Mouse (Mus musculus) embryonic fibroblast, embryonic 13.5 days (primary cell): Measurements from ENCODE around the gene Zfr2. TPM values are rescaled to one million over a fixed set of nuclear protein-coding genes. Genes with fewer than 3 reads are reported as not detected.

Experiments used
- H3K27ac ChIP-seq: 2 replicates; pipeline ENCODE4 v1.5.1; 2012; ENCODE audit warnings: low read length, control low read depth, inconsistent platforms; ENCODE audit not compliant: insufficient read depth
- H3K4me1 ChIP-seq: 2 replicates; pipeline ENCODE4 v1.6.1; 2011; ENCODE audit warnings: low read length; ENCODE audit not compliant: control insufficient read depth, insufficient read depth
- H3K4me3 ChIP-seq: 2 replicates; pipeline ENCODE4 v1.5.1; 2011; ENCODE audit warnings: mild to moderate bottlenecking, control low read depth, low read length; ENCODE audit not compliant: insufficient read depth
- CTCF ChIP-seq: IDR thresholded peaks from 2 replicates; pipeline ENCODE4 v1.5.1; 2011; ENCODE audit warnings: mild to moderate bottlenecking, control low read depth, low read length, moderate library complexity, borderline replicate concordance; ENCODE audit not compliant: insufficient read depth
- POLR2A ChIP-seq: IDR thresholded peaks from 2 replicates; pipeline ENCODE4 v1.6.1; 2011; ENCODE audit warnings: low read depth, mild to moderate bottlenecking, control low read depth, low read length, moderate library complexity
- polyA plus RNA-seq: library from polyadenylated mRNA; stranded (reverse); fragments of >200 nt; gene quantifications from 2 replicates; pipeline ENCODE4 v1.2.4, GENCODE M21; 2011; ENCODE audit warnings: low read depth; ENCODE audit not compliant: missing spikeins, insufficient read length

Gene Zfr2
- polyA plus RNA-seq, 1 experiment = 4.1 TPM

- Histone ChIP-seq H3K4me3 (peak overlapping the region; percentile 63), H3K27ac (no peak overlapping the region), H3K4me1 (no peaks in the 10 kb centered on the region)
- TF ChIP-seq POLR2A = no peak
- TF ChIP-seq CTCF = no peak
Observed at GRCm38 (mm10) chr10:81265540-81265939, 32.6 kb downstream of the Zfr2 start.

GRCm38 (mm10) chr10:81266211-81267105, 33.5 kb downstream of the Zfr2 start, which contains the start of the genes Mrpl54 and Apba3:
TSS of gene Mrpl54 (minus strand) at chr10:81266934.
TSS of gene Apba3 (plus strand) at chr10:81266960.
- TF ChIP-seq POLR2A (peak; percentile 87), CTCF (no peak)
- peak within 1 kb of the TSS; percentile 90 for H3K27ac ChIP-seq
- H3K4me1 ChIP-seq = no peaks in the 10 kb centered on the region
- H3K4me3 ChIP-seq = peak within 1 kb of the TSS; percentile 69

GRCm38 (mm10) chr10:81268056-81268455, 35.1 kb downstream of the Zfr2 start:
- Histone ChIP-seq H3K4me1 (no peaks in the 10 kb centered on the region), H3K27ac (0 out of 2 replicates have a peak overlapping the region, but pooled peaks have one; percentile 2), H3K4me3 (peak overlapping the region; percentile 59)
- TF ChIP-seq CTCF = no peak
- peak; percentile 97 for TF ChIP-seq POLR2A

- peak overlapping the region; percentile 59 for H3K4me3 ChIP-seq
- no peaks in the 10 kb centered on the region for H3K4me1 ChIP-seq
- no peak for TF ChIP-seq CTCF
- no peak for TF ChIP-seq POLR2A
- H3K27ac ChIP-seq = no peak overlapping the region
Observed at GRCm38 (mm10) chr10:81268643-81269412, 35.9 kb downstream of the Zfr2 start.

GRCm38 (mm10) chr10:81272356-81272755, 39.4 kb downstream of the Zfr2 start:
- Histone ChIP-seq H3K4me3 (no peak overlapping the region), H3K27ac (no peak overlapping the region), H3K4me1 (no peaks in the 10 kb centered on the region)
- TF ChIP-seq POLR2A (no peak), CTCF (no peak)

- TF ChIP-seq POLR2A = no peak
- no peak for TF ChIP-seq CTCF
- Histone ChIP-seq H3K4me1 (no peaks in the 10 kb centered on the region), H3K4me3 (no peak overlapping the region), H3K27ac (no peak overlapping the region)
Observed at GRCm38 (mm10) chr10:81273842-81274241, 40.9 kb downstream of the Zfr2 start.

GRCm38 (mm10) chr10:81277676-81278075, 44.7 kb downstream of the Zfr2 start:
- Histone ChIP-seq H3K27ac (no peak overlapping the region), H3K4me3 (no peak overlapping the region), H3K4me1 (no peaks in the 10 kb centered on the region)
- TF ChIP-seq CTCF = no peak
- no peak for TF ChIP-seq POLR2A

- Histone ChIP-seq H3K27ac (no peak overlapping the region), H3K4me3 (no peak overlapping the region), H3K4me1 (no peaks in the 10 kb centered on the region)
- TF ChIP-seq CTCF = no peak
- no peak for TF ChIP-seq POLR2A
Observed at GRCm38 (mm10) chr10:81279496-81279895, 46.5 kb downstream of the Zfr2 start.

GRCm38 (mm10) chr10:81284189-81284588, 51.2 kb downstream of the Zfr2 start:
- Histone ChIP-seq H3K4me1 (no peaks in the 10 kb centered on the region), H3K27ac (no peak overlapping the region), H3K4me3 (no peak overlapping the region)
- TF ChIP-seq CTCF = no peak
- TF ChIP-seq POLR2A = no peak

- Histone ChIP-seq H3K4me1 (no peaks in the 10 kb centered on the region), H3K4me3 (no peak overlapping the region), H3K27ac (no peak overlapping the region)
- no peak for TF ChIP-seq POLR2A
- no peak for TF ChIP-seq CTCF
Observed at GRCm38 (mm10) chr10:81284719-81285118, 51.8 kb downstream of the Zfr2 start.
